Mouse (Mus musculus) forebrain, postnatal 0 days (tissue): ENCODE results near the gene Tekt3. TPM values are rescaled to one million over a fixed set of nuclear protein-coding genes. Genes with fewer than 3 reads are reported as not detected.

ENCODE experiments used
- ATAC-seq: fragments of 200-750 bp; cut with Nextera tagmentation; 2 replicates; pipeline ENCODE4 v1.8.0; 2017; ENCODE audit warnings: mild to moderate bottlenecking, moderate library complexity
- DNase-seq: peaks from one replicate; pipeline ENCODE4 v3.0.0-alpha.2; 2015
- H3K27ac ChIP-seq: fragments of 300-500 bp; sonication (generic); 2 replicates; pipeline ENCODE4 v1.5.1; 2014; ENCODE audit warnings: low read depth, mild to moderate bottlenecking, antibody characterized with exemption, low read length, moderate library complexity, mixed read lengths
- H3K27me3 ChIP-seq: fragments of 300-500 bp; sonication (generic); 2 replicates; pipeline ENCODE4 v1.6.1; 2014; ENCODE audit warnings: mild to moderate bottlenecking, low read length, mixed read lengths; ENCODE audit not compliant: insufficient read depth
- H3K36me3 ChIP-seq: fragments of 300-500 bp; sonication (generic); 2 replicates; pipeline ENCODE4 v1.6.1; 2014; ENCODE audit warnings: mild to moderate bottlenecking, moderate library complexity; ENCODE audit not compliant: insufficient read depth
- H3K4me1 ChIP-seq: fragments of 300-500 bp; sonication (generic); 2 replicates; pipeline ENCODE4 v1.6.1; 2014; ENCODE audit warnings: antibody characterized with exemption; ENCODE audit not compliant: insufficient read depth
- H3K4me2 ChIP-seq: fragments of 300-500 bp; sonication (generic); 2 replicates; pipeline ENCODE4 v1.6.1; 2014; ENCODE audit warnings: low read depth, mild to moderate bottlenecking, moderate library complexity
- H3K4me3 ChIP-seq: fragments of 300-500 bp; sonication (generic); 2 replicates; pipeline ENCODE4 v1.5.1; 2014; ENCODE audit warnings: low read depth, low read length, mixed read lengths
- H3K9ac ChIP-seq: fragments of 300-500 bp; sonication (generic); 2 replicates; pipeline ENCODE4 v1.6.1; 2014; ENCODE audit warnings: mild to moderate bottlenecking
- H3K9me3 ChIP-seq: fragments of 300-500 bp; sonication (generic); 2 replicates; pipeline ENCODE4 v1.6.1; 2016; ENCODE audit warnings: low read length
- CTCF ChIP-seq: sonication (generic); IDR thresholded peaks from 2 replicates; pipeline ENCODE4 v1.5.1; 2016; ENCODE audit warnings: antibody characterized with exemption, control low read depth, low read depth
- WGBS: fragments of 180-500 bp; shearing (Covaris S2); extraction: QIAGEN DNeasy Blood & Tissue Kit; methylation state at CpG from one replicate; pipeline ENCODE4 v1.1.7; 2014; 5-methylcytosine and 5-hydroxymethylcytosine counted together
- polyA plus RNA-seq: library from polyadenylated mRNA; unstranded; fragments of >200 nt; fragmentation: Nextera tagmentation; extraction: Ambion mirVana; gene quantifications from 2 replicates; pipeline ENCODE4 v1.2.1, GENCODE M21; 2015
- total RNA-seq: library from RNA; depleted of rRNA; stranded (reverse); fragments of >200 nt; gene quantifications from 2 replicates; pipeline ENCODE4 v1.2.3, GENCODE M21; 2014

The Tekt3 gene
- total and polyA plus RNA-seq, 2 experiments from 2014 or later, result 0.17 to 0.19 TPM

- Histone ChIP-seq H3K4me1 (no peaks in the 10 kb centered on the region), H3K9me3 (no peaks in the 10 kb centered on the region), H3K9ac (no peak overlapping the region), H3K4me3 (no peak overlapping the region), H3K27me3 (peaks cover 2% of the 10 kb centered on the region), H3K4me2 (no peak overlapping the region), H3K36me3 (no peaks in the 10 kb centered on the region), H3K27ac (no peak overlapping the region)
- peak; percentile 33; the same call in 1 of the 2 replicates for TF ChIP-seq CTCF
- ATAC-seq, result no peak
- no peak for DNase-seq
- WGBS, result 10% methylated on average over 4 of the region's 4 CpGs
Measured at GRCm38 (mm10) chr11:63124316-63124715, 62.9 kb downstream of the Tekt3 start.

- Histone ChIP-seq H3K9me3 (no peaks in the 10 kb centered on the region), H3K4me1 (peaks cover 3% of the 10 kb centered on the region; the same call in 1 of the 2 replicates), H3K9ac (no peak overlapping the region), H3K27ac (no peak overlapping the region), H3K36me3 (no peaks in the 10 kb centered on the region), H3K4me3 (no peak overlapping the region), H3K4me2 (no peak overlapping the region), H3K27me3 (peaks cover 15% of the 10 kb centered on the region)
- no peak for DNase-seq
- no peak for ATAC-seq
- WGBS, result 59% methylated on average over 5 of the region's 5 CpGs
- no peak for TF ChIP-seq CTCF
Measured at GRCm38 (mm10) chr11:63125832-63126456, 64.5 kb downstream of the Tekt3 start.

DNA sequence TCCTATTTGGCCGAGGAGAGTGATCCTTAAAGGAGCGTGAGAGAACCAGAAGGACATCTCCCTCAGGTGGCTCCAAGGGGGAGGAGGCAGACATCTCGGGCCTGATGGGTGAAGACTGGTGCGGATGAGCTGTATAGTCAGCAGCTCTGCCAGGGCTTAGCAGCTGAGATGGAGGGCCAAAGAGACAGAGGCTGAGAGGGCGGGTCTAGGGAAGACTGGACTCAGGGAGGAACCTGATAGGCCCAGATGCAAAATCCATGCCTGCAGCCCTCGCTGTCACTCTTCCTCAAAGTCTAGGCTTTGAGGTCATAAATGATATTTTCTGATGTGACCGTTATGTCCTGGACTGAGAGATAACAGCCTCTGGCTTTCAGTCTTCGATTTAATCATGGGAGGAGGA, 65.5 kb downstream of the Tekt3 start:
- Histone ChIP-seq H3K27me3 (peaks cover 22% of the 10 kb centered on the region), H3K9ac (no peak overlapping the region), H3K4me3 (no peak overlapping the region), H3K4me2 (no peak overlapping the region), H3K36me3 (no peaks in the 10 kb centered on the region), H3K27ac (no peak overlapping the region), H3K4me1 (peaks cover 3% of the 10 kb centered on the region; the same call in 1 of the 2 replicates), H3K9me3 (no peaks in the 10 kb centered on the region)
- DNase-seq, result no peak
- 85% methylated on average over 8 of the region's 8 CpGs for WGBS
- ATAC-seq, result no peak
- no peak for TF ChIP-seq CTCF

DNA sequence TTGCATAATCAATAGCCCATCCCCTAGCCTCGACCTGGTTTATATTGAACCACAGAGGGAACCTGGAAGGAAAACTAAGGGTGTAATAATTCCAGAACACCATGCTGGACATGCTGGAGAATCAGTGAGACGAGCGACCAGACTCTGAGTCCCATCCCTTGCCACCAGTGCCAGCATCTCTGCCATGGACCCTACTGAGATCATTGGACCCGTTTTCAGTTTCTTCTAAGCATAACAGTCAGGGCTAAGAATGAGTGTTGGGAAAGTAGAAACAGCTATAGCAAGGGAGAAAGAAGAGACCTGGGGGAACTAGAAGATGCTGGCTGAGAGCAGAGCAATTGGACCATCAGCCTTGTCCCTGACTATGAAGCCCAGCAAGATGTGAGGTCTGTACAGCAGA, 66.1 kb downstream of the Tekt3 start:
- WGBS, result 91% methylated on average over 4 of the region's 4 CpGs

GRCm38 (mm10) chr11:63128784-63129183, 67.3 kb downstream of the Tekt3 start, which contains the start of gene Pmp22:
Pmp22 (plus strand) TSS chr11:63128982.
- Histone ChIP-seq H3K36me3 (no peaks in the 10 kb centered on the region), H3K9me3 (no peaks in the 10 kb centered on the region), H3K27ac (no peak within 1 kb of the TSS), H3K4me2 (no peak within 1 kb of the TSS), H3K4me3 (no peak within 1 kb of the TSS), H3K27me3 (peaks cover 28% of the 10 kb centered on the region), H3K4me1 (peaks cover 3% of the 10 kb centered on the region; the same call in 1 of the 2 replicates), H3K9ac (no peak within 1 kb of the TSS)
- DNase-seq (no peak), ATAC-seq (no peak)
- WGBS, result 74% methylated on average over 2 of the region's 2 CpGs
- TF ChIP-seq CTCF, result no peak

More for the DNA sequence above, 66.1 kb downstream of the Tekt3 start:
- ATAC-seq (no peak), DNase-seq (no peak)
- Histone ChIP-seq H3K4me2 (no peak overlapping the region), H3K27me3 (peaks cover 22% of the 10 kb centered on the region), H3K36me3 (no peaks in the 10 kb centered on the region), H3K4me1 (peaks cover 3% of the 10 kb centered on the region; the same call in 1 of the 2 replicates), H3K4me3 (no peak overlapping the region), H3K9ac (no peak overlapping the region), H3K9me3 (no peaks in the 10 kb centered on the region), H3K27ac (no peak overlapping the region)
- no peak for TF ChIP-seq CTCF

DNA sequence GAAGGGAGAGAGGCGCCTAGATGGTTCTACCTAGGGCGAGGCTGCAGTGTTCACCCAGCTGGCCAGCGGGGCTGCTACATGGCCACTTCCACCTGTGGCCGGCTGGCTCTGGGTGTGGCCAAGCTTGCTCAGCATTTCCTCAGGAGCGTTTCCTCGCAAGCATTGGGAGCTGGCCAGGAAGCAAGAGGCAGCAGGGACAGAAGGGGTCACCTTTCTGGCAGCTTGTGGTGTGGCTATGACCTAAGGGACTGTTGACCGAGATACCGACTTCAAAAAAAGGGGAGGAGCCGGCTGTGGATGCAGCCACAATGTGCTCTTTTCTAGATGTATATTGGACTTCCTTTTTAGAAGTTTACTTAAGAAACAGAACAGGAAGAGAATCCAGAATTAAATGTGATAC, 67.9 kb downstream of the Tekt3 start:
- ATAC-seq (no peak), DNase-seq (no peak)
- Histone ChIP-seq H3K9me3 (no peaks in the 10 kb centered on the region), H3K36me3 (no peaks in the 10 kb centered on the region), H3K4me3 (no peak overlapping the region), H3K4me1 (peaks cover 3% of the 10 kb centered on the region; the same call in 1 of the 2 replicates), H3K27ac (no peak overlapping the region), H3K4me2 (no peak overlapping the region), H3K9ac (no peak overlapping the region), H3K27me3 (peaks cover 28% of the 10 kb centered on the region)
- TF ChIP-seq CTCF, result no peak
- WGBS, result 60% methylated on average over 9 of the region's 9 CpGs

GRCm38 (mm10) chr11:63129840-63130239, 68.4 kb downstream of the Tekt3 start:
- no peak overlapping the region for H3K4me2 ChIP-seq
- H3K9ac ChIP-seq, result no peak overlapping the region
- no peaks in the 10 kb centered on the region for H3K9me3 ChIP-seq
- peaks cover 3% of the 10 kb centered on the region; the same call in 1 of the 2 replicates for H3K4me1 ChIP-seq
- DNase-seq (no peak), ATAC-seq (no peak)
- no peak overlapping the region for H3K4me3 ChIP-seq
- no peaks in the 10 kb centered on the region for H3K36me3 ChIP-seq
- TF ChIP-seq CTCF, result no peak
- H3K27ac ChIP-seq, result no peak overlapping the region
- H3K27me3 ChIP-seq, result peaks cover 28% of the 10 kb centered on the region
- 36% methylated on average over 12 of the region's 12 CpGs for WGBS
